Mouse (Mus musculus): ENCODE measurements around the gene Akap10. TPM values are rescaled to one million over a fixed set of nuclear protein-coding genes. Genes with fewer than 3 reads are reported as not detected.

Gene Akap10
- polyA plus RNA-seq, 1 experiment from 2014 or later = 7.6 TPM

DNA sequence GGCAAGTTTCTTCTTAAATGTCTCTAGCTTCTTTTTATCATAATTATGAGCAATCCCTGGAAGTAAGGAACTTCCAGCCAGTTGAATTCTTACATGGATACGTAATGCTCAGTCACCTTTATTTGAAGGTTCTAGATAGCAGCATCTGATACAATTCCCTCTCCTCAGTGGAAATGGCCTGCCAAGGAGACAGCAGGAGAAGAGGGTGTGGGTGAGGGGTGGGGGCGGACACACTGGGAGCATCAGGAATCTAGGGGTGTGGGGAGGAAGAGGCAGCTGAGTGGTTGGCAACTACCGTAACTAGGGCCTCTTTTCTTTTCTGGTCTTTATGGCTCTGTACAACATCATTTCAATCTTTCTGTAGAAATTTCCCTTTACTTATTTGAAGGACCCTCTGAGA is 10.3 kb downstream of the Akap10 start:
- peaks cover 11% of the 10 kb centered on the region; the same call in 1 of the 2 replicates for H3K36me3 ChIP-seq (ENCODE audit: insufficient read depth, low read length)
- 92% methylated on average over 3 of the region's 3 CpGs for WGBS
- H3K4me2 ChIP-seq (replicated peaks; ENCODE audit: low read depth, low read length) = no peak overlapping the region
- ATAC-seq (no peak), DNase-seq (ENCODE audit: low spot score) (no peak)
- no peaks in the 10 kb centered on the region for H3K27me3 ChIP-seq (replicated peaks; ENCODE audit: insufficient read depth, low read length)
- no peaks in the 10 kb centered on the region for H3K4me1 ChIP-seq (ENCODE audit: insufficient read depth, low read depth, low read length)
- no peak overlapping the region for H3K27ac ChIP-seq (ENCODE audit: low read length)
- no peaks in the 10 kb centered on the region for H3K9me3 ChIP-seq (ENCODE audit: low read length)
- H3K9ac ChIP-seq (replicated peaks; ENCODE audit: low read depth) = no peak overlapping the region
- no peak overlapping the region for H3K4me3 ChIP-seq (ENCODE audit: low read depth, low read length)
- TF ChIP-seq EP300 (IDR thresholded peaks at IDR 0.05) = no peak

DNA sequence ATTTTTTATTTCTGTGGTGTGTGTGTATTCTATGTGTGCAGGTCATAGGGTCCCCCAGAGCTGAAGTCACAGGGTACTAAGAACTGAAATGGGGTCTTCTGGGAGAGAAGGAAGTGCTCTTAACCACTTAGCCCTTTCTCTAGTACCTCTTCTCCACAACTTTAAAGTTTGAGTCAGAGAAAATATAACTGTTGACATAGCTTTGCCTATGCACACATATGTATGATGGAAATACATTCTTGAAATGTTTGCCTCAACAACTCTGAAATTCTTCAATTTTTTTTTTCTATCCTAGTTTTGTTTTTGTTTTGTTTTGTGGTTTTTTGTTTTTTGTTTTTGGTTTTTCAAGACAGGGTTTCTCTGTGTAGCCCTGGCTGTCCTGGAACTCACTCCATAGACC is 21.7 kb downstream of the Akap10 start:
- peaks cover 22% of the 10 kb centered on the region for H3K36me3 ChIP-seq (ENCODE audit: insufficient read depth, low read length)

DNA sequence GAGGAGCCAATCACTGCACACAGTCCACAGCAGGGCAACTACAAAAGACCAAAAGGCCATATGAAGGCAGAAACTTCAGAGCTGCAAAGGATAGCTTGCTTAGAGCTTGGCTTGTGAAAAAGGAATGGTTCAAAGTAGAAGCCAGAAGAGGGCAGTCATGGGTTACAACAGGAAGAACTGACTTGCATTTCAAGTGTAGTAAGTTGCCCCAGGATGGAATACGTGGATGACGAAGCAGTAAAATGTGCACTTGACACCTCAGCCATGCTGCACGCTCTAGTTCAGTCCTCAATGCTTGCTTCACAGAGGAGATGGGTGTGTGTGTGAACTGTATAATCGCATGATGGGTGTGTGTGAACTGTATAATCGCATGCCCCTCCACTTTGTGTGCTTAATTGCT is 47.9 kb downstream of the Akap10 start:
- peak; percentile 72 for ATAC-seq
- Histone ChIP-seq H3K4me3 (ENCODE audit: low read depth, low read length) (no peak overlapping the region), H3K4me1 (ENCODE audit: insufficient read depth, low read depth, low read length) (no peaks in the 10 kb centered on the region), H3K27ac (ENCODE audit: low read length) (no peak overlapping the region), H3K27me3 (replicated peaks; ENCODE audit: insufficient read depth, low read length) (no peaks in the 10 kb centered on the region), H3K9me3 (ENCODE audit: low read length) (no peaks in the 10 kb centered on the region), H3K4me2 (replicated peaks; ENCODE audit: low read depth, low read length) (no peak overlapping the region), H3K36me3 (ENCODE audit: insufficient read depth, low read length) (peaks cover 7% of the 10 kb centered on the region), H3K9ac (replicated peaks; ENCODE audit: low read depth) (no peak overlapping the region)
- peak; percentile 58 for TF ChIP-seq CTCF (IDR thresholded peaks at IDR 0.05)
- no peak for TF ChIP-seq EP300 (IDR thresholded peaks at IDR 0.05)
- peak; percentile 77 for DNase-seq (ENCODE audit: low spot score)
- WGBS = 62% methylated on average over 5 of the region's 5 CpGs

More for the DNA sequence above, 21.7 kb downstream of the Akap10 start:
- H3K27ac ChIP-seq (ENCODE audit: low read length) = no peak overlapping the region
- H3K4me2 ChIP-seq (replicated peaks; ENCODE audit: low read depth, low read length) = no peak overlapping the region
- no peak overlapping the region for H3K4me3 ChIP-seq (ENCODE audit: low read depth, low read length)
- ATAC-seq = peak; percentile 55
- H3K4me1 ChIP-seq (ENCODE audit: insufficient read depth, low read depth, low read length) = no peaks in the 10 kb centered on the region
- no peak overlapping the region for H3K9ac ChIP-seq (replicated peaks; ENCODE audit: low read depth)
- TF ChIP-seq EP300 (IDR thresholded peaks at IDR 0.05) (peak; percentile 48; the same call in 1 of the 2 replicates), CTCF (IDR thresholded peaks at IDR 0.05) (no peak)
- peak; percentile 54 for DNase-seq (ENCODE audit: low spot score)
- H3K9me3 ChIP-seq (ENCODE audit: low read length) = no peaks in the 10 kb centered on the region
- no peaks in the 10 kb centered on the region for H3K27me3 ChIP-seq (replicated peaks; ENCODE audit: insufficient read depth, low read length)

GRCm38 (mm10) chr11:61879921-61880320 is 50.1 kb downstream of the Akap10 start:
- no peaks in the 10 kb centered on the region for H3K4me1 ChIP-seq (ENCODE audit: insufficient read depth, low read depth, low read length)
- no peaks in the 10 kb centered on the region for H3K9me3 ChIP-seq (ENCODE audit: low read length)
- H3K27ac ChIP-seq (ENCODE audit: low read length) = no peak overlapping the region
- H3K4me3 ChIP-seq (ENCODE audit: low read depth, low read length) = no peak overlapping the region
- no peaks in the 10 kb centered on the region for H3K27me3 ChIP-seq (replicated peaks; ENCODE audit: insufficient read depth, low read length)
- H3K4me2 ChIP-seq (replicated peaks; ENCODE audit: low read depth, low read length) = no peak overlapping the region
- no peak for TF ChIP-seq CTCF (IDR thresholded peaks at IDR 0.05)
- TF ChIP-seq EP300 (IDR thresholded peaks at IDR 0.05) = no peak
- DNase-seq (ENCODE audit: low spot score) (no peak), ATAC-seq (no peak)
- no peak overlapping the region for H3K9ac ChIP-seq (replicated peaks; ENCODE audit: low read depth)
- peaks cover 20% of the 10 kb centered on the region for H3K36me3 ChIP-seq (ENCODE audit: insufficient read depth, low read length)

- H3K4me2 ChIP-seq (replicated peaks; ENCODE audit: low read depth, low read length) = no peak overlapping the region
- TF ChIP-seq EP300 (IDR thresholded peaks at IDR 0.05) (no peak), CTCF (IDR thresholded peaks at IDR 0.05) (no peak)
- H3K4me3 ChIP-seq (ENCODE audit: low read depth, low read length) = no peak overlapping the region
- no peak overlapping the region for H3K9ac ChIP-seq (replicated peaks; ENCODE audit: low read depth)
- H3K9me3 ChIP-seq (ENCODE audit: low read length) = no peaks in the 10 kb centered on the region
- H3K36me3 ChIP-seq (ENCODE audit: insufficient read depth, low read length) = peaks cover 42% of the 10 kb centered on the region; the same call in 1 of the 2 replicates
- H3K27ac ChIP-seq (ENCODE audit: low read length) = no peak overlapping the region
- DNase-seq (ENCODE audit: low spot score) = no peak
- H3K4me1 ChIP-seq (ENCODE audit: insufficient read depth, low read depth, low read length) = no peaks in the 10 kb centered on the region
- WGBS = 90% methylated on average over 5 of the region's 5 CpGs
- ATAC-seq = no peak
- H3K27me3 ChIP-seq (replicated peaks; ENCODE audit: insufficient read depth, low read length) = no peaks in the 10 kb centered on the region
These were observed 58.2 kb downstream of the Akap10 start for GRCm38 (mm10) chr11:61871881-61872280.

DNA sequence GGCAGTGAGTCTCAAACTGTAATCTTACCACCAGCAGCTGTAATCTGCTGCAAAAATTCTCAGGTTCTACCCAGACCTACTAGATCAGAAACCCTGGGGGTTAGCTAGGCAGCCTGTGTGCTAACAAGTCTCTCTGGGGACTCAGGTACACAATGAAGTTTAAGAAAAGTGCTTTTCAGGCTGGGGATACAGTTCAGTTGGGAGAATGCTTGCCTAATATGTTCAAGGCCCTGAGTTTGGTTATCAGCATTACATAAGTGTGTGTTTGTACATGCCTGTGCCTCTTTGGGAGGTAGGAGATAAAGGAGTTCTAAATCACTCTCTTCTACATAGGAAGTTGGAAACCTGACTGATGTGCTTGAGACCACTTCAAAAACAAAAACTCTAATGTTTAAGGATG is 63.2 kb downstream of the Akap10 start:
- H3K9me3 ChIP-seq (ENCODE audit: low read length) = no peaks in the 10 kb centered on the region
- TF ChIP-seq CTCF (IDR thresholded peaks at IDR 0.05) (no peak), EP300 (IDR thresholded peaks at IDR 0.05) (no peak)
- no peak for DNase-seq (ENCODE audit: low spot score)
- no peak for ATAC-seq
- no peak overlapping the region for H3K9ac ChIP-seq (replicated peaks; ENCODE audit: low read depth)
- H3K4me1 ChIP-seq (ENCODE audit: insufficient read depth, low read depth, low read length) = no peaks in the 10 kb centered on the region
- H3K4me2 ChIP-seq (replicated peaks; ENCODE audit: low read depth, low read length) = no peak overlapping the region
- H3K4me3 ChIP-seq (ENCODE audit: low read depth, low read length) = no peak overlapping the region
- H3K36me3 ChIP-seq (ENCODE audit: insufficient read depth, low read length) = peaks cover 4% of the 10 kb centered on the region; the same call in 1 of the 2 replicates
- H3K27ac ChIP-seq (ENCODE audit: low read length) = no peak overlapping the region
- no peaks in the 10 kb centered on the region for H3K27me3 ChIP-seq (replicated peaks; ENCODE audit: insufficient read depth, low read length)
